Mouse (Mus musculus): ENCODE measurements at regions not wholly inside any gene's neighbourhood (a gene's known extent, or its start where the extent isn't known, plus 50 kb on each side); places are given as distances from the start of the nearest gene placed in this dataset.

GRCm38 (mm10) chr13:107904851-107905250 lies 139.4 kb upstream of the Smim15 start:
- DNase-seq (ENCODE audit: low spot score): no peak

- no peak for DNase-seq (ENCODE audit: low spot score)
Observed at GRCm38 (mm10) chr13:107904051-107904740, 140.1 kb upstream of the Smim15 start.

GRCm38 (mm10) chr13:107903150-107903959 lies 140.9 kb upstream of the Smim15 start:
- DNase-seq (ENCODE audit: low spot score): no peak

- DNase-seq (ENCODE audit: low spot score): no peak
Observed at GRCm38 (mm10) chr13:107902800-107903149, 141.5 kb upstream of the Smim15 start.

GRCm38 (mm10) chr13:107899600-107900229 lies 144.5 kb upstream of the Smim15 start:
- DNase-seq (ENCODE audit: low spot score): peak; percentile 25

GRCm38 (mm10) chr13:107897646-107898045 lies 146.6 kb upstream of the Smim15 start:
- DNase-seq (ENCODE audit: low spot score): no peak

- no peak for DNase-seq (ENCODE audit: low spot score)
Observed at GRCm38 (mm10) chr13:107897184-107897583, 147.1 kb upstream of the Smim15 start.

GRCm38 (mm10) chr13:107893581-107894183 lies 150.6 kb upstream of the Smim15 start:
- DNase-seq (ENCODE audit: low spot score): no peak

GRCm38 (mm10) chr13:107893081-107893480 lies 151.2 kb upstream of the Smim15 start:
- no peak for DNase-seq (ENCODE audit: low spot score)

GRCm38 (mm10) chr13:107891946-107892345 lies 152.3 kb upstream of the Smim15 start:
- DNase-seq (ENCODE audit: low spot score): no peak

- DNase-seq (ENCODE audit: low spot score): no peak
Observed at GRCm38 (mm10) chr13:107890866-107891821, 153.1 kb upstream of the Smim15 start.

- DNase-seq (ENCODE audit: low spot score): peak; percentile 91
Observed at GRCm38 (mm10) chr13:107889985-107890865, 154.0 kb upstream of the Smim15 start.

- DNase-seq (ENCODE audit: low spot score): no peak
Observed at GRCm38 (mm10) chr13:107889588-107889984, 154.7 kb upstream of the Smim15 start.

GRCm38 (mm10) chr13:107888571-107889451 lies 155.4 kb upstream of the Smim15 start:
- no peak for DNase-seq (ENCODE audit: low spot score)

GRCm38 (mm10) chr13:107888231-107888555 lies 156.1 kb upstream of the Smim15 start:
- DNase-seq (ENCODE audit: low spot score): peak; percentile 11

- DNase-seq (ENCODE audit: low spot score): no peak
Observed at GRCm38 (mm10) chr13:107887366-107888230, 156.6 kb upstream of the Smim15 start.

- DNase-seq (ENCODE audit: low spot score): no peak
Observed at GRCm38 (mm10) chr13:107884836-107885235, 159.4 kb upstream of the Smim15 start.

GRCm38 (mm10) chr13:107882337-107882736 lies 161.9 kb upstream of the Smim15 start:
- no peak for DNase-seq (ENCODE audit: low spot score)

GRCm38 (mm10) chr13:107880551-107880950 lies 163.7 kb upstream of the Smim15 start:
- no peak for DNase-seq (ENCODE audit: low spot score)

Measured in layer of hippocampus, adult 9-10 months (tissue).